Mouse (Mus musculus): Measurements from ENCODE around the gene Rabac1. TPM values are rescaled to one million over a fixed set of nuclear protein-coding genes. Genes with fewer than 3 reads are reported as not detected.

The Rabac1 gene
- total RNA-seq, 1 experiment: 212 TPM

GRCm38 (mm10) chr7:25005421-25006065 lies 33.0 kb upstream of the Rabac1 start, which contains the start of gene Atp1a3:
Gene Atp1a3 (minus strand): TSS chr7:25005958.
- in situ Hi-C loops (cut with MboI; ENCODE audit: low sequenced_read_pairs in 2 of 2, unreplicated experiment in 2 of 2): no loop called here
- Histone ChIP-seq H3K9me3 (ENCODE audit: control insufficient read depth, insufficient read depth, low read depth, low read length) (no peaks in the 10 kb centered on the region), H3K27ac (ENCODE audit: insufficient read depth, low read depth, low read length, poor library complexity, severe bottlenecking) (no peak within 1 kb of the TSS), H3K4me3 (ENCODE audit: insufficient read depth in 1 of 2, low read depth in 1 of 2, low read length in 2 of 2, poor library complexity in 1 of 2, severe bottlenecking in 1 of 2) (peak within 1 kb of the TSS; percentile 72 to 82), H3K9ac (ENCODE audit: insufficient read depth, low read depth, low read length, poor library complexity, severe bottlenecking) (peak within 1 kb of the TSS; percentile 55; the same call in 1 of the 2 replicates), H3K36me3 (ENCODE audit: control insufficient read depth, insufficient read depth, low read length, poor library complexity, severe bottlenecking) (no peaks in the 10 kb centered on the region), H3K4me1 (ENCODE audit: control insufficient read depth in 2 of 2, insufficient read depth in 2 of 2, low read length in 2 of 2, poor library complexity in 1 of 2) (peaks cover 0 to 23% of the 10 kb centered on the region in 2 experiments; a peak in 3 of 4 replicates)
- no peak for DNase-seq (ENCODE audit: low read depth, low spot score)
- TF ChIP-seq HCFC1 (IDR thresholded peaks at IDR 0.05; ENCODE audit: borderline replicate concordance, insufficient read depth, low read length) (no peak), ZNF384 (IDR thresholded peaks at IDR 0.05; ENCODE audit: low read depth, low read length) (no peak), MAFK (IDR thresholded peaks at IDR 0.05; ENCODE audit: insufficient read depth, low read depth, low read length) (no peak), ZC3H11A (IDR thresholded peaks at IDR 0.05; ENCODE audit: borderline replicate concordance, low read depth, low read length) (no peak), CHD2 (IDR thresholded peaks at IDR 0.05; ENCODE audit: low read depth, low read length) (no peak)

- no peak for DNase-seq (ENCODE audit: low read depth, low spot score)
- Histone ChIP-seq H3K9me3 (ENCODE audit: control insufficient read depth, insufficient read depth, low read depth, low read length) (no peaks in the 10 kb centered on the region), H3K4me3 (ENCODE audit: insufficient read depth in 1 of 2, low read depth in 1 of 2, low read length in 2 of 2, poor library complexity in 1 of 2, severe bottlenecking in 1 of 2) (peak overlapping the region; percentile 72 to 82), H3K9ac (ENCODE audit: insufficient read depth, low read depth, low read length, poor library complexity, severe bottlenecking) (peak overlapping the region; percentile 1; the same call in 1 of the 2 replicates), H3K36me3 (ENCODE audit: control insufficient read depth, insufficient read depth, low read length, poor library complexity, severe bottlenecking) (peaks cover 7% of the 10 kb centered on the region; the same call in 1 of the 2 replicates), H3K4me1 (ENCODE audit: control insufficient read depth in 2 of 2, insufficient read depth in 2 of 2, low read length in 2 of 2, poor library complexity in 1 of 2) (peaks cover 0 to 25% of the 10 kb centered on the region in 2 experiments; a peak in 3 of 4 replicates), H3K27ac (ENCODE audit: insufficient read depth, low read depth, low read length, poor library complexity, severe bottlenecking) (no peak overlapping the region)
- in situ Hi-C loops (cut with MboI; ENCODE audit: low sequenced_read_pairs in 2 of 2, unreplicated experiment in 2 of 2): no loop called here
- no peak for TF ChIP-seq MAFK (IDR thresholded peaks at IDR 0.05; ENCODE audit: insufficient read depth, low read depth, low read length)
- TF ChIP-seq ZNF384 (IDR thresholded peaks at IDR 0.05; ENCODE audit: low read depth, low read length): no peak
- no peak for TF ChIP-seq HCFC1 (IDR thresholded peaks at IDR 0.05; ENCODE audit: borderline replicate concordance, insufficient read depth, low read length)
- TF ChIP-seq CHD2 (IDR thresholded peaks at IDR 0.05; ENCODE audit: low read depth, low read length): no peak
- no peak for TF ChIP-seq ZC3H11A (IDR thresholded peaks at IDR 0.05; ENCODE audit: borderline replicate concordance, low read depth, low read length)
These were observed 32.3 kb upstream of the Rabac1 start for GRCm38 (mm10) chr7:25004806-25005205.

- peaks cover 8% of the 10 kb centered on the region; the same call in 1 of the 2 replicates for H3K36me3 ChIP-seq (ENCODE audit: control insufficient read depth, insufficient read depth, low read length, poor library complexity, severe bottlenecking)
- in situ Hi-C loops (cut with MboI; ENCODE audit: low sequenced_read_pairs in 2 of 2, unreplicated experiment in 2 of 2): no loop called here
- no peak for DNase-seq (ENCODE audit: low read depth, low spot score)
- H3K9ac ChIP-seq (ENCODE audit: insufficient read depth, low read depth, low read length, poor library complexity, severe bottlenecking): no peak overlapping the region
- H3K9me3 ChIP-seq (ENCODE audit: control insufficient read depth, insufficient read depth, low read depth, low read length): no peaks in the 10 kb centered on the region
- H3K4me1 ChIP-seq (ENCODE audit: control insufficient read depth in 2 of 2, insufficient read depth in 2 of 2, low read length in 2 of 2, poor library complexity in 1 of 2): peaks cover 0 to 24% of the 10 kb centered on the region in 2 experiments; a peak in 2 of 4 replicates
- H3K27ac ChIP-seq (ENCODE audit: insufficient read depth, low read depth, low read length, poor library complexity, severe bottlenecking): no peak overlapping the region
- H3K4me3 ChIP-seq (ENCODE audit: insufficient read depth in 1 of 2, low read depth in 1 of 2, low read length in 2 of 2, poor library complexity in 1 of 2, severe bottlenecking in 1 of 2): no peak overlapping the region
- TF ChIP-seq CHD2 (IDR thresholded peaks at IDR 0.05; ENCODE audit: low read depth, low read length) (no peak), ZC3H11A (IDR thresholded peaks at IDR 0.05; ENCODE audit: borderline replicate concordance, low read depth, low read length) (no peak)
These were observed 31.4 kb upstream of the Rabac1 start for GRCm38 (mm10) chr7:25003820-25004388.

- peaks cover 0 to 22% of the 10 kb centered on the region in 2 experiments; a peak in 2 of 4 replicates for H3K4me1 ChIP-seq (ENCODE audit: control insufficient read depth in 2 of 2, insufficient read depth in 2 of 2, low read length in 2 of 2, poor library complexity in 1 of 2)
- no peak overlapping the region for H3K4me3 ChIP-seq (ENCODE audit: insufficient read depth in 1 of 2, low read depth in 1 of 2, low read length in 2 of 2, poor library complexity in 1 of 2, severe bottlenecking in 1 of 2)
- H3K36me3 ChIP-seq (ENCODE audit: control insufficient read depth, insufficient read depth, low read length, poor library complexity, severe bottlenecking): peaks cover 11% of the 10 kb centered on the region; the same call in 1 of the 2 replicates
- no peaks in the 10 kb centered on the region for H3K9me3 ChIP-seq (ENCODE audit: control insufficient read depth, insufficient read depth, low read depth, low read length)
- in situ Hi-C loops (cut with MboI; ENCODE audit: low sequenced_read_pairs in 2 of 2, unreplicated experiment in 2 of 2): no loop called here
- H3K27ac ChIP-seq (ENCODE audit: insufficient read depth, low read depth, low read length, poor library complexity, severe bottlenecking): no peak overlapping the region
- no peak overlapping the region for H3K9ac ChIP-seq (ENCODE audit: insufficient read depth, low read depth, low read length, poor library complexity, severe bottlenecking)
- no peak for TF ChIP-seq CHD2 (IDR thresholded peaks at IDR 0.05; ENCODE audit: low read depth, low read length)
- TF ChIP-seq MAFK (IDR thresholded peaks at IDR 0.05; ENCODE audit: insufficient read depth, low read depth, low read length): no peak
- TF ChIP-seq ZNF384 (IDR thresholded peaks at IDR 0.05; ENCODE audit: low read depth, low read length): no peak
- TF ChIP-seq ZC3H11A (IDR thresholded peaks at IDR 0.05; ENCODE audit: borderline replicate concordance, low read depth, low read length): no peak
- TF ChIP-seq HCFC1 (IDR thresholded peaks at IDR 0.05; ENCODE audit: borderline replicate concordance, insufficient read depth, low read length): no peak
- no peak for DNase-seq (ENCODE audit: low read depth, low spot score)
These were observed 30.7 kb upstream of the Rabac1 start for GRCm38 (mm10) chr7:25003291-25003690.

All from ES-E14 (cell line).